Mouse (Mus musculus) liver, adult 2 months (tissue): ENCODE measurements around the gene Cdc42se1.

Experiments used
- CTCF ChIP-seq: fragments of 200-500 bp; IDR thresholded peaks from 2 replicates; pipeline ENCODE4 v1.5.1; 2011; ENCODE audit warnings: low read depth, low read length, control low read depth
- POLR2A ChIP-seq: fragments of 200-500 bp; IDR thresholded peaks from 2 replicates; pipeline ENCODE4 v1.6.1; 2011; ENCODE audit warnings: low read length, control low read depth; ENCODE audit not compliant: insufficient read depth; ENCODE audit errors: extremely low read depth

- no peak for TF ChIP-seq POLR2A
- no peak for TF ChIP-seq CTCF
Observed at GRCm38 (mm10) chr3:95269789-95270188, 41.3 kb downstream of the Cdc42se1 start.
